Mouse (Mus musculus) forebrain, postnatal 0 days (tissue): ENCODE results near the gene Sdf4. TPM values are rescaled to one million over a fixed set of nuclear protein-coding genes. Genes with fewer than 3 reads are reported as not detected.

Experiments
- ATAC-seq: fragments of 200-750 bp; cut with Nextera tagmentation; 2 replicates; pipeline ENCODE4 v1.8.0; 2017; ENCODE audit warnings: mild to moderate bottlenecking, moderate library complexity
- DNase-seq: peaks from one replicate; pipeline ENCODE4 v3.0.0-alpha.2; 2015
- H3K27ac ChIP-seq: fragments of 300-500 bp; sonication (generic); 2 replicates; pipeline ENCODE4 v1.5.1; 2014; ENCODE audit warnings: low read depth, mild to moderate bottlenecking, antibody characterized with exemption, low read length, moderate library complexity, mixed read lengths
- H3K27me3 ChIP-seq: fragments of 300-500 bp; sonication (generic); 2 replicates; pipeline ENCODE4 v1.6.1; 2014; ENCODE audit warnings: mild to moderate bottlenecking, low read length, mixed read lengths; ENCODE audit not compliant: insufficient read depth
- H3K36me3 ChIP-seq: fragments of 300-500 bp; sonication (generic); 2 replicates; pipeline ENCODE4 v1.6.1; 2014; ENCODE audit warnings: mild to moderate bottlenecking, moderate library complexity; ENCODE audit not compliant: insufficient read depth
- H3K4me1 ChIP-seq: fragments of 300-500 bp; sonication (generic); 2 replicates; pipeline ENCODE4 v1.6.1; 2014; ENCODE audit warnings: antibody characterized with exemption; ENCODE audit not compliant: insufficient read depth
- H3K4me2 ChIP-seq: fragments of 300-500 bp; sonication (generic); 2 replicates; pipeline ENCODE4 v1.6.1; 2014; ENCODE audit warnings: low read depth, mild to moderate bottlenecking, moderate library complexity
- H3K4me3 ChIP-seq: fragments of 300-500 bp; sonication (generic); 2 replicates; pipeline ENCODE4 v1.5.1; 2014; ENCODE audit warnings: low read depth, low read length, mixed read lengths
- H3K9ac ChIP-seq: fragments of 300-500 bp; sonication (generic); 2 replicates; pipeline ENCODE4 v1.6.1; 2014; ENCODE audit warnings: mild to moderate bottlenecking
- H3K9me3 ChIP-seq: fragments of 300-500 bp; sonication (generic); 2 replicates; pipeline ENCODE4 v1.6.1; 2016; ENCODE audit warnings: low read length
- CTCF ChIP-seq: sonication (generic); IDR thresholded peaks from 2 replicates; pipeline ENCODE4 v1.5.1; 2016; ENCODE audit warnings: antibody characterized with exemption, control low read depth, low read depth
- WGBS: fragments of 180-500 bp; shearing (Covaris S2); extraction: QIAGEN DNeasy Blood & Tissue Kit; methylation state at CpG from one replicate; pipeline ENCODE4 v1.1.7; 2014; 5-methylcytosine and 5-hydroxymethylcytosine counted together
- polyA plus RNA-seq: library from polyadenylated mRNA; unstranded; fragments of >200 nt; fragmentation: Nextera tagmentation; extraction: Ambion mirVana; gene quantifications from 2 replicates; pipeline ENCODE4 v1.2.1, GENCODE M21; 2015
- total RNA-seq: library from RNA; depleted of rRNA; stranded (reverse); fragments of >200 nt; gene quantifications from 2 replicates; pipeline ENCODE4 v1.2.3, GENCODE M21; 2014; rRNA removed

The Sdf4 gene
- total RNA-seq (123 and 126 TPM in 2 replicates), polyA plus RNA-seq (115 and 117 TPM in 2 replicates)

- peaks cover 12% of the 10 kb centered on the region for H3K36me3 ChIP-seq
- DNase-seq (peak; percentile 95), ATAC-seq (peak; percentile 92)
- WGBS = 2% methylated on average over 92 of the region's 99 CpGs
- H3K4me2 ChIP-seq = peak within 1 kb of the TSS; percentile 98
- H3K4me3 ChIP-seq = peak within 1 kb of the TSS; percentile 85
- peak within 1 kb of the TSS; percentile 95 for H3K27ac ChIP-seq
- peaks cover 18% of the 10 kb centered on the region for H3K4me1 ChIP-seq
- peak; percentile 91 for TF ChIP-seq CTCF
- H3K9ac ChIP-seq = peak within 1 kb of the TSS; percentile 79
- no peaks in the 10 kb centered on the region for H3K27me3 ChIP-seq
- H3K9me3 ChIP-seq = no peaks in the 10 kb centered on the region
These were observed at the start of gene Sdf4, which contains the start of gene B3galt6 for GRCm38 (mm10) chr4:155992241-155992905. Gene Sdf4, plus strand, starts transcription at chr4:155992872. Gene B3galt6, minus strand, starts transcription at chr4:155992649.

GRCm38 (mm10) chr4:155943049-155943452 lies 49.6 kb upstream of the Sdf4 start:
- H3K9me3 ChIP-seq = no peaks in the 10 kb centered on the region
- DNase-seq (no peak), ATAC-seq (peak; percentile 40)
- TF ChIP-seq CTCF = no peak
- peaks cover 12% of the 10 kb centered on the region for H3K4me1 ChIP-seq
- no peaks in the 10 kb centered on the region for H3K27me3 ChIP-seq
- H3K9ac ChIP-seq = peak overlapping the region; percentile 81
- H3K4me3 ChIP-seq = peak overlapping the region; percentile 87
- peak overlapping the region; percentile 80 for H3K27ac ChIP-seq
- H3K36me3 ChIP-seq = peaks cover 9% of the 10 kb centered on the region; the same call in 1 of the 2 replicates
- under 1% methylated on average over 17 of the region's 17 CpGs for WGBS
- H3K4me2 ChIP-seq = peak overlapping the region; percentile 93

- H3K27ac ChIP-seq = peak within 1 kb of the TSS; percentile 80
- peak within 1 kb of the TSS; percentile 87 for H3K4me3 ChIP-seq
- H3K4me1 ChIP-seq = peaks cover 12% of the 10 kb centered on the region
- WGBS = 2% methylated on average over 85 of the region's 85 CpGs
- peak within 1 kb of the TSS; percentile 81 for H3K9ac ChIP-seq
- no peak for TF ChIP-seq CTCF
- peak; percentile 97 for DNase-seq
- ATAC-seq = peak; percentile 99
- H3K27me3 ChIP-seq = no peaks in the 10 kb centered on the region
- H3K4me2 ChIP-seq = peak within 1 kb of the TSS; percentile 93
- no peaks in the 10 kb centered on the region for H3K9me3 ChIP-seq
- H3K36me3 ChIP-seq = peaks cover 13% of the 10 kb centered on the region; the same call in 1 of the 2 replicates
These were observed 49.0 kb upstream of the Sdf4 start, which contains the start of gene Ube2j2 for GRCm38 (mm10) chr4:155943534-155944249. Gene Ube2j2, plus strand, starts transcription at chr4:155943831.

DNA sequence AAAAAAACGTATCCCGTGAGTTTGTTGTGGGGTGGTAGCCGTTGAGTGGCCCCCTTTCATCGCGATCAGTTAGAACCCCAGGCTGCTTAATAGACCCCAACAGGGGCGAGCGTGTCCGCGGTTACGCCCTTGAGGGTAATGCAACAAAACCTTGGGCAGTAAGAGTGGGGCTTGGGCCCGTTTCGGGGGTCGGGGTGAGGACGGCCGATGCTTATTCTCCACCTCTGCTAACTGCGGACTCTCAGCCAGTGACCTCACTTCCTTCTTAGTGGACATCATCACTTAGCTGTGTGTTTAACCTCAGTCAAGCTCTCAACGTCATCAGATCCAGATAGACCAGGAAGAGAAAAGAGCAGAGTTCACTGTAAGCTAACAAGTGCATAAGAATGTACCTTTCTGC lies 48.4 kb upstream of the Sdf4 start:
- H3K9ac ChIP-seq = peak overlapping the region; percentile 81
- peak overlapping the region; percentile 80 for H3K27ac ChIP-seq
- ATAC-seq (no peak), DNase-seq (no peak)
- H3K4me2 ChIP-seq = peak overlapping the region; percentile 93
- H3K9me3 ChIP-seq = no peaks in the 10 kb centered on the region
- H3K27me3 ChIP-seq = no peaks in the 10 kb centered on the region
- WGBS = under 1% methylated on average over 17 of the region's 17 CpGs
- peaks cover 18% of the 10 kb centered on the region for H3K36me3 ChIP-seq
- TF ChIP-seq CTCF = no peak
- H3K4me3 ChIP-seq = peak overlapping the region; percentile 87
- H3K4me1 ChIP-seq = peaks cover 12% of the 10 kb centered on the region

GRCm38 (mm10) chr4:155947094-155947493 lies 45.6 kb upstream of the Sdf4 start:
- peaks cover 46% of the 10 kb centered on the region for H3K36me3 ChIP-seq
- ATAC-seq (no peak), DNase-seq (no peak)
- no peaks in the 10 kb centered on the region for H3K9me3 ChIP-seq
- TF ChIP-seq CTCF = no peak
- H3K27me3 ChIP-seq = no peaks in the 10 kb centered on the region
- H3K4me2 ChIP-seq = no peak overlapping the region
- peaks cover 12% of the 10 kb centered on the region for H3K4me1 ChIP-seq
- H3K4me3 ChIP-seq = no peak overlapping the region
- H3K9ac ChIP-seq = no peak overlapping the region
- no peak overlapping the region for H3K27ac ChIP-seq

DNA sequence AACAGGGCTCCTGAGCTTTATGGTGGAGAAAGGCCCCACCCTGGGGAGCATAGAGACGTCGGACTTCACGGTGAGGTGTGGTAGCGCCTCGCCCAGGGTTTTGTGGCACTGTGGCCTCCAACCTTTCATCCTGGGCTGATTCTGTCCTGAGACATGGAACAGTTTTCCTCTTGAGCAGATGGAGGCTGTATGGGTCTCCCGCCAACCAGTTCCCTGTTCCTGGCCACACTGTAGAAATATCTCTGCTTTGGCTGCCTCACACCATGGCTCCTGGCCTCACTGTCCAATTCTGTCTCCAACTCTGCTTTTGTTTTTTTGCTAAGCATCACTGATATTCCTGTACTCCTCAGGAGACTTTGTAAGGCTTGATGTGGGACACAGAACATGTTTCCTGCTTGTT lies 37.2 kb upstream of the Sdf4 start:
- peaks cover 68% of the 10 kb centered on the region for H3K36me3 ChIP-seq
- no peaks in the 10 kb centered on the region for H3K27me3 ChIP-seq
- H3K4me1 ChIP-seq = no peaks in the 10 kb centered on the region
- ATAC-seq (no peak), DNase-seq (no peak)
- no peaks in the 10 kb centered on the region for H3K9me3 ChIP-seq
- H3K4me3 ChIP-seq = no peak overlapping the region
- WGBS = 92% methylated on average over 6 of the region's 6 CpGs
- H3K27ac ChIP-seq = no peak overlapping the region
- no peak overlapping the region for H3K4me2 ChIP-seq
- no peak overlapping the region for H3K9ac ChIP-seq
- TF ChIP-seq CTCF = no peak

DNA sequence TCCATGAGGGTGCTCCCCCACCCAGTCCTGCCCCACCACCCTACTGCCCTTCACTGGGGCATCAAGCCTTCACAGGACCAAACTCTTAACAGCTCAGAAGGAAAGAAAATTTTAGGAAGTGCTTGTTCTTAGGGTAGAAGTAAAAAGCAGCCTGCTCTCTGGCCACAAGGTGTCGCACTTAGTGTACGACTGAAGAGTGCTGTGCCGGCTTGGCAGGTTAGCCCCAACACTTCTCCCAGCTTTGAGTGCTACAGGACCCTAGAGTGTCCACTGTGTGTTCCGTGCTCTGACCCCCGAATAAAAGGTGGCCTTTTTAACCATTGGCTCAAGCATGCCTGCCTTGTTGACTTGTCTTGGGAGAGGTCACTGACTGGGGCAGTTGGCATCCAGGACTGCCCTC lies 33.4 kb upstream of the Sdf4 start:
- no peak overlapping the region for H3K27ac ChIP-seq
- no peak overlapping the region for H3K4me3 ChIP-seq
- 6% methylated on average over 5 of the region's 5 CpGs for WGBS
- no peak overlapping the region for H3K9ac ChIP-seq
- H3K4me2 ChIP-seq = no peak overlapping the region
- ATAC-seq (peak; percentile 86), DNase-seq (peak; percentile 83)
- H3K27me3 ChIP-seq = no peaks in the 10 kb centered on the region
- TF ChIP-seq CTCF = peak; percentile 84
- H3K36me3 ChIP-seq = peaks cover 47% of the 10 kb centered on the region
- H3K9me3 ChIP-seq = no peaks in the 10 kb centered on the region
- H3K4me1 ChIP-seq = no peaks in the 10 kb centered on the region
